Mouse (Mus musculus) midbrain, embryonic 14.5 days (tissue): Measurements from ENCODE around the gene Slc4a8. TPM values are rescaled to one million over a fixed set of nuclear protein-coding genes. Genes with fewer than 3 reads are reported as not detected.

ENCODE experiments used
- ATAC-seq: fragments of 200-750 bp; cut with Nextera tagmentation; 2 replicates; pipeline ENCODE4 v1.8.0; 2017; ENCODE audit warnings: moderate number of reproducible peaks, moderate library complexity; ENCODE audit not compliant: low FRiP score, low TSS enrichment
- DNase-seq: peaks from one replicate; pipeline ENCODE4 v3.0.0-alpha.2; 2015
- H3K27ac ChIP-seq: fragments of 300-500 bp; sonication (generic); replicated peaks from 2 replicates; pipeline ENCODE4 v1.5.1; 2014; ENCODE audit warnings: mild to moderate bottlenecking, low read depth, low read length, moderate library complexity
- H3K27me3 ChIP-seq: fragments of 300-500 bp; sonication (generic); 2 replicates; pipeline ENCODE4 v1.6.1; 2014; ENCODE audit warnings: low read length, control low read depth, mixed read lengths; ENCODE audit not compliant: control insufficient read depth, insufficient read depth
- H3K36me3 ChIP-seq: fragments of 300-500 bp; sonication (generic); 2 replicates; pipeline ENCODE4 v1.6.1; 2014; ENCODE audit warnings: low read length, control low read depth; ENCODE audit not compliant: control insufficient read depth, insufficient read depth
- H3K4me1 ChIP-seq: fragments of 300-500 bp; sonication (generic); 2 replicates; pipeline ENCODE4 v1.6.1; 2014; ENCODE audit warnings: mild to moderate bottlenecking, antibody characterized with exemption, low read length, control low read depth; ENCODE audit not compliant: control insufficient read depth, insufficient read depth
- H3K4me2 ChIP-seq: fragments of 300-500 bp; sonication (generic); 2 replicates; pipeline ENCODE4 v1.6.1; 2014; ENCODE audit warnings: mild to moderate bottlenecking, low read length, moderate library complexity
- H3K4me3 ChIP-seq: fragments of 300-500 bp; sonication (generic); replicated peaks from 2 replicates; pipeline ENCODE4 v1.5.1; 2014; ENCODE audit warnings: low read depth, low read length
- H3K9ac ChIP-seq: fragments of 300-500 bp; sonication (generic); replicated peaks from 2 replicates; pipeline ENCODE4 v1.6.1; 2014; ENCODE audit warnings: mild to moderate bottlenecking, low read length, moderate library complexity
- H3K9me3 ChIP-seq: fragments of 300-500 bp; sonication (generic); 2 replicates; pipeline ENCODE4 v1.6.1; 2016; ENCODE audit warnings: low read length, control low read depth, mixed read lengths; ENCODE audit not compliant: control insufficient read depth
- WGBS: fragments of 180-500 bp; shearing (Covaris S2); extraction: QIAGEN DNeasy Blood & Tissue Kit; methylation state at CpG from one replicate; pipeline ENCODE4 v1.1.7; 2014; 5-methylcytosine and 5-hydroxymethylcytosine counted together
- polyA plus RNA-seq: library from polyadenylated mRNA; unstranded; fragments of >200 nt; fragmentation: Nextera tagmentation; extraction: Ambion mirVana; gene quantifications from 2 replicates; pipeline ENCODE4 v1.2.1, GENCODE M21; 2014

Gene Slc4a8
- polyA plus RNA-seq, 1 experiment from 2014 or later, result 24.2 TPM

GRCm38 (mm10) chr15:100836729-100837128 is 75.2 kb downstream of the Slc4a8 start:
- no peak overlapping the region for H3K27ac ChIP-seq
- 86% methylated on average over 8 of the region's 8 CpGs for WGBS
- no peaks in the 10 kb centered on the region for H3K27me3 ChIP-seq
- no peaks in the 10 kb centered on the region for H3K36me3 ChIP-seq
- H3K9ac ChIP-seq, result no peak overlapping the region
- no peak overlapping the region for H3K4me2 ChIP-seq
- H3K4me1 ChIP-seq, result no peaks in the 10 kb centered on the region
- no peak for DNase-seq
- H3K4me3 ChIP-seq, result no peak overlapping the region
- no peaks in the 10 kb centered on the region; the same call in 1 of the 2 replicates for H3K9me3 ChIP-seq
- no peak for ATAC-seq

GRCm38 (mm10) chr15:100838607-100839207 is 77.2 kb downstream of the Slc4a8 start:
- Histone ChIP-seq H3K4me1 (no peaks in the 10 kb centered on the region), H3K9ac (no peak overlapping the region), H3K9me3 (no peaks in the 10 kb centered on the region; the same call in 1 of the 2 replicates), H3K36me3 (no peaks in the 10 kb centered on the region), H3K4me2 (no peak overlapping the region), H3K27me3 (no peaks in the 10 kb centered on the region), H3K4me3 (no peak overlapping the region), H3K27ac (no peak overlapping the region)
- DNase-seq (peak; percentile 73), ATAC-seq (no peak)
- WGBS, result 34% methylated on average over 12 of the region's 12 CpGs

- H3K4me1 ChIP-seq, result no peaks in the 10 kb centered on the region
- DNase-seq (no peak), ATAC-seq (no peak)
- no peaks in the 10 kb centered on the region for H3K27me3 ChIP-seq
- H3K4me2 ChIP-seq, result no peak overlapping the region
- WGBS, result 90% methylated on average over 7 of the region's 7 CpGs
- no peak overlapping the region for H3K9ac ChIP-seq
- H3K27ac ChIP-seq, result no peak overlapping the region
- H3K9me3 ChIP-seq, result peaks cover 5% of the 10 kb centered on the region; the same call in 1 of the 2 replicates
- no peaks in the 10 kb centered on the region for H3K36me3 ChIP-seq
- no peak overlapping the region for H3K4me3 ChIP-seq
Measured at GRCm38 (mm10) chr15:100844336-100844735, 82.8 kb downstream of the Slc4a8 start.

GRCm38 (mm10) chr15:100845049-100845879 is 83.7 kb downstream of the Slc4a8 start:
- WGBS, result 60% methylated on average over 26 of the region's 26 CpGs
- ATAC-seq (no peak), DNase-seq (peak; percentile 12)
- Histone ChIP-seq H3K4me3 (no peak overlapping the region), H3K27me3 (no peaks in the 10 kb centered on the region), H3K27ac (no peak overlapping the region), H3K4me2 (no peak overlapping the region), H3K36me3 (no peaks in the 10 kb centered on the region), H3K4me1 (no peaks in the 10 kb centered on the region), H3K9me3 (peaks cover 5% of the 10 kb centered on the region; the same call in 1 of the 2 replicates), H3K9ac (no peak overlapping the region)

- no peaks in the 10 kb centered on the region for H3K36me3 ChIP-seq
- no peaks in the 10 kb centered on the region for H3K4me1 ChIP-seq
- 86% methylated on average over 6 of the region's 6 CpGs for WGBS
- no peak overlapping the region for H3K27ac ChIP-seq
- H3K9ac ChIP-seq, result no peak overlapping the region
- ATAC-seq (no peak), DNase-seq (no peak)
- H3K4me3 ChIP-seq, result no peak overlapping the region
- no peaks in the 10 kb centered on the region for H3K27me3 ChIP-seq
- H3K9me3 ChIP-seq, result peaks cover 5% of the 10 kb centered on the region; the same call in 1 of the 2 replicates
- H3K4me2 ChIP-seq, result no peak overlapping the region
Measured at GRCm38 (mm10) chr15:100847193-100847592, 85.6 kb downstream of the Slc4a8 start.

GRCm38 (mm10) chr15:100857586-100857985 is 96.0 kb downstream of the Slc4a8 start:
- no peak overlapping the region for H3K4me2 ChIP-seq
- no peaks in the 10 kb centered on the region for H3K4me1 ChIP-seq
- H3K4me3 ChIP-seq, result no peak overlapping the region
- H3K9ac ChIP-seq, result no peak overlapping the region
- no peaks in the 10 kb centered on the region for H3K9me3 ChIP-seq
- DNase-seq (no peak), ATAC-seq (no peak)
- H3K36me3 ChIP-seq, result no peaks in the 10 kb centered on the region
- no peak overlapping the region for H3K27ac ChIP-seq
- 84% methylated on average over 3 of the region's 3 CpGs for WGBS
- no peaks in the 10 kb centered on the region for H3K27me3 ChIP-seq

GRCm38 (mm10) chr15:100860856-100861255 is 99.3 kb downstream of the Slc4a8 start:
- Histone ChIP-seq H3K9me3 (no peaks in the 10 kb centered on the region), H3K4me1 (no peaks in the 10 kb centered on the region), H3K4me3 (no peak overlapping the region), H3K27me3 (no peaks in the 10 kb centered on the region), H3K4me2 (no peak overlapping the region), H3K27ac (no peak overlapping the region), H3K36me3 (no peaks in the 10 kb centered on the region), H3K9ac (no peak overlapping the region)
- DNase-seq, result no peak
- WGBS, result 41% methylated on average over 5 of the region's 5 CpGs
- ATAC-seq, result no peak

GRCm38 (mm10) chr15:100865556-100865955 is 104.0 kb downstream of the Slc4a8 start:
- no peaks in the 10 kb centered on the region for H3K36me3 ChIP-seq
- ATAC-seq, result no peak
- peaks cover 3% of the 10 kb centered on the region; the same call in 1 of the 2 replicates for H3K27me3 ChIP-seq
- H3K4me3 ChIP-seq, result no peak overlapping the region
- no peak overlapping the region for H3K27ac ChIP-seq
- 47% methylated on average over 3 of the region's 3 CpGs for WGBS
- DNase-seq, result no peak
- no peak overlapping the region for H3K4me2 ChIP-seq
- H3K4me1 ChIP-seq, result peaks cover 7% of the 10 kb centered on the region
- no peaks in the 10 kb centered on the region for H3K9me3 ChIP-seq
- H3K9ac ChIP-seq, result no peak overlapping the region
